Mouse (Mus musculus) layer of hippocampus, adult 9-10 months (tissue): ENCODE measurements at regions not wholly inside any gene's neighbourhood (a gene's known extent, or its start where the extent isn't known, plus 50 kb on each side); places are given as distances from the start of the nearest gene placed in this dataset.

Experiments
- DNase-seq: peaks from one replicate; pipeline ENCODE4 v3.0.0; 2022; ENCODE audit warnings: low spot score

GRCm38 (mm10) chr3:38045523-38045922 lies 321.2 kb upstream of the Gm5148 start:
- no peak for DNase-seq

- DNase-seq: no peak
Observed at GRCm38 (mm10) chr3:38044338-38044737, 320.0 kb upstream of the Gm5148 start.

- DNase-seq: no peak
Observed at GRCm38 (mm10) chr3:38042614-38043013, 318.3 kb upstream of the Gm5148 start.

GRCm38 (mm10) chr3:38036131-38036530 lies 311.8 kb upstream of the Gm5148 start:
- no peak for DNase-seq

GRCm38 (mm10) chr3:38034138-38034537 lies 309.8 kb upstream of the Gm5148 start:
- no peak for DNase-seq

GRCm38 (mm10) chr3:38014768-38015167 lies 290.5 kb upstream of the Gm5148 start:
- DNase-seq: no peak

- DNase-seq: no peak
Observed at GRCm38 (mm10) chr3:38009168-38009567, 284.9 kb upstream of the Gm5148 start.

- no peak for DNase-seq
Observed at GRCm38 (mm10) chr3:38008321-38008720, 284.0 kb upstream of the Gm5148 start.

- no peak for DNase-seq
Observed at GRCm38 (mm10) chr3:38007626-38008025, 283.3 kb upstream of the Gm5148 start.

GRCm38 (mm10) chr3:38002275-38002674 lies 278.0 kb upstream of the Gm5148 start:
- DNase-seq: no peak

- DNase-seq: no peak
Observed at GRCm38 (mm10) chr3:37999779-38000178, 275.5 kb upstream of the Gm5148 start.

GRCm38 (mm10) chr3:37997998-37998397 lies 273.7 kb upstream of the Gm5148 start:
- no peak for DNase-seq

- DNase-seq: no peak
Observed at GRCm38 (mm10) chr3:37989992-37990391, 265.7 kb upstream of the Gm5148 start.

- DNase-seq: no peak
Observed at GRCm38 (mm10) chr3:37987775-37988505, 263.6 kb upstream of the Gm5148 start.

GRCm38 (mm10) chr3:37987007-37987774 lies 262.9 kb upstream of the Gm5148 start:
- no peak for DNase-seq

GRCm38 (mm10) chr3:37984706-37985105 lies 260.4 kb upstream of the Gm5148 start:
- DNase-seq: no peak

GRCm38 (mm10) chr3:37981481-37982180 lies 257.3 kb upstream of the Gm5148 start:
- DNase-seq: no peak

GRCm38 (mm10) chr3:37979871-37980270 lies 255.6 kb upstream of the Gm5148 start:
- no peak for DNase-seq

GRCm38 (mm10) chr3:37978481-37978880 lies 254.2 kb upstream of the Gm5148 start:
- no peak for DNase-seq

- DNase-seq: no peak
Observed at GRCm38 (mm10) chr3:37977453-37977852, 253.2 kb upstream of the Gm5148 start.

GRCm38 (mm10) chr3:37976566-37976965 lies 252.3 kb upstream of the Gm5148 start:
- no peak for DNase-seq

- no peak for DNase-seq
Observed at GRCm38 (mm10) chr3:37975194-37975756, 251.0 kb upstream of the Gm5148 start.

- no peak for DNase-seq
Observed at GRCm38 (mm10) chr3:37972931-37973330, 248.6 kb upstream of the Gm5148 start.
